Mouse (Mus musculus): ENCODE results near the gene Gm17018.

Gene Gm17018

GRCm38 (mm10) chr19:45549128-45549915 is 11.1 kb upstream of the Gm17018 start:
- no peak for DNase-seq (ENCODE audit: low spot score in 2 of 2)

GRCm38 (mm10) chr19:45549948-45550347 is 10.5 kb upstream of the Gm17018 start:
- DNase-seq (ENCODE audit: low spot score in 2 of 2): no peak

- DNase-seq (ENCODE audit: low spot score in 2 of 2): no peak
Measured at GRCm38 (mm10) chr19:45552187-45552586, 8.2 kb upstream of the Gm17018 start.

DNA sequence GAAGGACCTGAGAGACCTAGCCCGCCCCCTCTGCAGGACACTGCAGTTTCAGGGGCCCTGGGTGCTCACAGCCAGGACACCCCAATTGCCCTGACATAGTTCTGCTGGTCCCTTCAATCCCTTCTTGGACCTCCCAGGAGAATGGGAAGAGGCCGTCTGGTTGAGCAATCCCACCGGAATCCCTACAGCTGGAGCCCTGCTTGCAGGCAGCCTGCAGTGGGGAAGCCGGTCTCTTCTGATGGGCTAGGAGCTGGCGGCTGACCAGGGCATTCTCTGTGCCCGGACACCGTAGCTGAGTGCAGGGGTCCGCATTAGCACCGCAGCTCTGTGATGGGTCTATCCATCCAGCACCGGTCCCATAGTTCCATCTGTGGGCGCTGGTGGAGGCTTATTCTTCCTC is 6.3 kb upstream of the Gm17018 start:
- no peak for DNase-seq (ENCODE audit: low spot score in 2 of 2)

- no peak for DNase-seq (ENCODE audit: low spot score in 2 of 2)
Measured at GRCm38 (mm10) chr19:45565925-45566715, 5.7 kb downstream of the Gm17018 start.

DNA sequence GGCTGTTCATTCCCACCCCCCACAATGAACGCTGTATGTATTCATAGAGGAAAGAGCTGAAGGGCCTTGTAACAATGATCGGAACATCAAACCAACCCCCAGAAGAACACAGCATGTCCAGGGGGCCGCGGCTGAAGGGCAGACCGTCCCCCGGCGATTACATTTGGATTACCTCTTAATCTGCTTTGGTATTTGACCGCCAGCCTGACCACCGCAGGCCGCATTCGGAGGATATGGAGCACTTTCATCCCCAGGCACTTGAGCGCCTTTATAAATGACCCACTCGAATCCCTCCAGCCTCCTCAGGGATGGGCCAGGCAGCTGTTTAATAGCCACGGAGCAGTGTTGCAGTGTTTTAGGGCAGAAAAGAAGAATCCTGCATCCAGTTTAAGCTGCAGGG is 7.0 kb downstream of the Gm17018 start:
- DNase-seq (ENCODE audit: low spot score in 2 of 2): no peak

DNA sequence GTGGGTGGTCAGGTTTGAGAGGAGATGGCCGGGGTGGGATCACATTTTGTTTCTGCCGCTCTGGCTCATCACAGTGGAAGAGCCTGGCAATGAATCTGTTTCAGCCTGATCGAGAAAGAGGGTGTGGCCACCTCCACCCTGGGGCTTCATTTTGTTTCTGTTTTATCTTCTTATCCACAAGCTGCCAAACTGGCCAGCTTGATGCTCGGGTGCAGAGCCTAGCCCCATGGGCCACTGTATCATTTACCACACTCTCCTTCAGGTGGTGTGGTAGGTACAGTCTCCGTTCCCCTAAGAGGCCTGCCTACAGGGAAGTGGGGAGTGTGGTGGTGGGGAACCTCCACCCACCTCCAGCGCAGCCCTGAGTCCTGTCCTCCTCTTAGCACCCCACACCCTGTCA is 12.6 kb downstream of the Gm17018 start:
- DNase-seq (ENCODE audit: low spot score in 2 of 2): no peak

DNA sequence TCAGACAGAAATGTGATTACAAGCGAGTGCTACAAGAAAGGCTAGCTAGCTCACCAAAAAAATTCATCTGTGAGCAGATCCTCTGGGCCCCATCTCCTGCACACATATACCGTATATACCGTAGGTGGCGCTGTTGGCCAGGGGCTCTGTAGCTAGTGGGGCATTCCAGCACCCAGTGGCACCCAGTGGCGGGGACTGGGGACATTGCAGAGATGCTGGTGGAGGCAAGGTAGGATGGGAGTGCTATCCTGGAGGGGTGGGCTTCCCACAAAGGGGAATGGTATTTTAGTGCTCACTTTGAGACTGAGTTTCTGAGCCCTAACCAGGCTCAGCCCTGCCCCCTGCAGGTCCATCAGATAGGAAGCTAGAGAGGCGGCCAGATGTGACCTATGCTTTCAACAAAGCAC is 13.4 kb downstream of the Gm17018 start:
- peak; percentile 72 to 81 for DNase-seq (ENCODE audit: low spot score in 2 of 2)

- no peak for DNase-seq (ENCODE audit: low spot score in 2 of 2)
Measured at GRCm38 (mm10) chr19:45574339-45574898, 14.0 kb downstream of the Gm17018 start.

GRCm38 (mm10) chr19:45574941-45575631 is 14.7 kb downstream of the Gm17018 start:
- no peak for DNase-seq (ENCODE audit: low spot score in 2 of 2)

DNA sequence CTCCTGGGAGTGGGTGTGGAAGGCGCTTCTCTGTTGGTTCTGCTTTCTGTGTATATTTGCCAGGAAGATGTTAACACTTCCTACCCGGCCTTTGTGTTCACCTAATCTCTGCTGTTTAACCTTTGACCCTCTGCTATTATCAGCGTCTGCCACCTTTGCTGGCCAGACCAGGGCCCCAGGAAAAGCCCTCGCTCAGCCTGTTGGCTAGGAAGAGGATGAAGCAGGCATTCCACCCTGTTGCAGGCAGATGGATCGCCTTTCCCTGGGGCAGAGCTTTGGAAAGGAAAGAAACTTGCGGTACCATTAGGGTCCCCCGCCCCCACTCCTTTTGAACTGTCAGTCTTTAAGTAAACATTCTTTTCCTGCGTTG is 15.2 kb downstream of the Gm17018 start:
- DNase-seq (ENCODE audit: low spot score in 2 of 2): no peak

DNA sequence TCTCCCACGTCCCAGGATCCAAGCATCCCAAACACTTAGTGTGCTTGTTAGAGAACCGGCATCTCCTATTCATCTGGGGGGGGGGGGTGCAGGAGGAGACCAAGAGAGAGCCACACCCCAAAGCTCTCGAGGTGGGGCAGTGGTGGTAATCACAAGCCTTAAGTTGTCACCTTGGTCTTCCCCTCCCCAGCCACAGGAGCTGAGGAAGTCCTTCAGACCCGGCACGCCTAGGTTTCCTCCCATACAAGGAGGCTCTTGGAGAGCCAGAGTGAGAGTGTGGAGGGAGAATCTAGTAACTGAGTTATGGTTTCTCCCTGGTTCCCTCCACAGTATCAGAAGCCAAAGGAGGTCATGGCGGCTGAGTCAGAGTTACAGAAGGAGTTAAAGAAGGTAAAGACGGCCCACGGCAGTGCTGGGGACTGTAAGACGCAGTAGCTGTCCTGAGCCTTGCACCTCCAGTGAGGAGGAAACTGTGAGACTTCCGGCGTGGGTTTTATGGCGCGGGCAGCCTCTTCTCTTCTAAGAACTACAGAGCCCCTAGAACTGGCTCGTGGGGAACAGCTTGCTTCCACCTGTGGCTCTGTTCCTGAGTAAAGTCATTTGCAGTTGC is 16.8 kb downstream of the Gm17018 start:
- DNase-seq (ENCODE audit: low spot score in 2 of 2): no peak

GRCm38 (mm10) chr19:45578976-45579375 is 18.6 kb downstream of the Gm17018 start:
- DNase-seq (ENCODE audit: low spot score in 2 of 2): no peak

DNA sequence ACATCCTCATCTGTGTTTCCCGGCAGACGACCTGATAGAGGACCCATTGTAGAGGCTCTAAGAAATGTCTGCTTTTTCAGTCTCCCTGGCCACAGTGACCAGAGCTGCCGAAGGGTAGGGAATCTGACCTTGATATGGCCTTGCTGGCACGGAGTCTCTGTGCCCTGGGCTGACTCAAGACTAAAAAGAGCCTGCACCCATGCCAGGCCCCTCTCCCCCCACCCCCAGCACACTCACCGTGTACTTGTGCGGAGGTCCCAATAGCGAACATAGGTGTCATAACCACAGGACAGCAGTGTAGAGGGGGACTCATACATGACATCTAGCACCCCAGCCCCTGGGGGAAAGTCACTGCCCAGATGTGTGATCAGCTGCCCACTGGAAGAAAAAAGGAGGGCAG is 19.0 kb downstream of the Gm17018 start:
- no peak for DNase-seq (ENCODE audit: low spot score in 2 of 2)

- no peak for DNase-seq (ENCODE audit: low spot score in 2 of 2)
Measured at GRCm38 (mm10) chr19:45580235-45580634, 19.8 kb downstream of the Gm17018 start.

DNA sequence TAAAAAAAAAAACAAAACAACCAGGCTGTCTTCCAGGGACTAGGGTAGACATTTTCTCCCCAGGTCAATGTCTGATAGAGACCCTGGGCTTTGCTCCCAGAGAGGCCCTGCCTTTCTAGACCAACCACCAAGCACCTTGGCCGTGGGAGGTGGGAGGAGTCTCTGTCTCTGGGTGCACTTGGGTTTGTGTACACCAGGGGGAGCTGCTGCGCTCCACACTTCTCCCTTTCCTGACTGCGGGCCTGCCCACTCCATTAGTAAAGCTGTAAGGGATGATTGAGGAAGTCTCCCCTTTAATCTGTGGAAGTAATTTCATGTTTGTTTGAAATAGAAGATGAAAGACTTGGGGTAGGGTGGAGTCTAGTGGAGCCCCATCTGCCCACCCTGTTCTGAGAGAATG is 20.8 kb downstream of the Gm17018 start:
- DNase-seq (ENCODE audit: low spot score in 2 of 2): peak in 1 of 2 experiments; percentile 69

DNA sequence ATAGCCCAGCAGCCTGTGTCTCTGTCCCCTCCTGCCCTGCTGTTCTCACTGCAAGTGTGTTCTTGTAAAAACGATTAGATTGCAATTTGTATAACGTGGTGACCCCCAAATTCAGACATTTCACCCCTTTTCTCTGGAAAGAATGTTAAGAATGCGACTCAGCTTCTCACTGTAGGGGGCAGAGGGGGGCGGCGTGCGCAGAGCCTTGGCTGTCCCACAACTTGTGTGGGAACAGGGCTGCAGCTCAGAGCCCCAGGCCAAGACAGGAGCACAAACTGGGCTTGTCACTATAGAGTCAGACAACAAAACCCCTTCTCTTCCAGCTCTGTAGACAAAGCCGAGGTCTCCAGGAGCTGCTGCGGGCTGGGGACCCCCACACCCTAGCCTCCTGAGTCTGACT is 21.7 kb downstream of the Gm17018 start:
- no peak for DNase-seq (ENCODE audit: low spot score in 2 of 2)

GRCm38 (mm10) chr19:45583136-45583535 is 22.7 kb downstream of the Gm17018 start:
- DNase-seq (ENCODE audit: low spot score in 2 of 2): no peak

- DNase-seq (ENCODE audit: low spot score in 2 of 2): no peak
Measured at GRCm38 (mm10) chr19:45584856-45585620, 24.6 kb downstream of the Gm17018 start.

GRCm38 (mm10) chr19:45586850-45587249 is 26.4 kb downstream of the Gm17018 start:
- no peak for DNase-seq (ENCODE audit: low spot score in 2 of 2)
